Mouse (Mus musculus) lung, postnatal 14 days (tissue): Measurements from ENCODE around the gene Tmem63c.

Experiments used
- DNase-seq: peaks from one replicate; pipeline ENCODE4 v3.0.0; 2021

The Tmem63c gene

GRCm38 (mm10) chr12:87002209-87002608, 18.9 kb upstream of the Tmem63c start:
- DNase-seq, result no peak

- no peak for DNase-seq
Observed at GRCm38 (mm10) chr12:87002815-87003214, 18.3 kb upstream of the Tmem63c start.

GRCm38 (mm10) chr12:87003606-87004005, 17.5 kb upstream of the Tmem63c start:
- DNase-seq, result no peak

- no peak for DNase-seq
Observed at GRCm38 (mm10) chr12:87004596-87004995, 16.5 kb upstream of the Tmem63c start.

GRCm38 (mm10) chr12:87017041-87017440, 4.1 kb upstream of the Tmem63c start:
- DNase-seq, result no peak

GRCm38 (mm10) chr12:87018756-87019155, 2.4 kb upstream of the Tmem63c start:
- DNase-seq, result no peak

GRCm38 (mm10) chr12:87022006-87022405, 866 bp downstream of the Tmem63c start:
- no peak for DNase-seq

GRCm38 (mm10) chr12:87023456-87023855, 2.3 kb downstream of the Tmem63c start:
- no peak for DNase-seq

- DNase-seq, result no peak
Observed at GRCm38 (mm10) chr12:87026109-87026870, 5.2 kb downstream of the Tmem63c start.

- no peak for DNase-seq
Observed at GRCm38 (mm10) chr12:87026871-87027240, 5.7 kb downstream of the Tmem63c start.

GRCm38 (mm10) chr12:87027391-87027790, 6.3 kb downstream of the Tmem63c start:
- DNase-seq, result no peak

- no peak for DNase-seq
Observed at GRCm38 (mm10) chr12:87028068-87028467, 6.9 kb downstream of the Tmem63c start.

GRCm38 (mm10) chr12:87029251-87029976, 8.3 kb downstream of the Tmem63c start:
- no peak for DNase-seq

GRCm38 (mm10) chr12:87031163-87031763, 10.1 kb downstream of the Tmem63c start:
- no peak for DNase-seq

- no peak for DNase-seq
Observed at GRCm38 (mm10) chr12:87036631-87037030, 15.5 kb downstream of the Tmem63c start.

GRCm38 (mm10) chr12:87040166-87040565, 19.0 kb downstream of the Tmem63c start:
- DNase-seq, result peak; percentile 32

GRCm38 (mm10) chr12:87040857-87041256, 19.7 kb downstream of the Tmem63c start:
- no peak for DNase-seq

GRCm38 (mm10) chr12:87042456-87042855, 21.3 kb downstream of the Tmem63c start:
- DNase-seq, result no peak

GRCm38 (mm10) chr12:87043221-87043620, 22.1 kb downstream of the Tmem63c start:
- no peak for DNase-seq

GRCm38 (mm10) chr12:87044711-87045110, 23.6 kb downstream of the Tmem63c start:
- no peak for DNase-seq

- no peak for DNase-seq
Observed at GRCm38 (mm10) chr12:87047536-87047935, 26.4 kb downstream of the Tmem63c start.

GRCm38 (mm10) chr12:87052661-87053321, 31.7 kb downstream of the Tmem63c start:
- peak; percentile 90 for DNase-seq

- DNase-seq, result no peak
Observed at GRCm38 (mm10) chr12:87054873-87055272, 33.7 kb downstream of the Tmem63c start.
